Mouse (Mus musculus) spleen, embryonic (tissue): ENCODE measurements around the gene Foxo3.

ENCODE experiments used
- CTCF ChIA-PET: fragments of 350-600 bp; sonication (Branson Sonifier 250); formaldehyde crosslinking; loops from one replicate; lab custom pipeline; 2022; lab: Charles Lee

Gene Foxo3

GRCm38 (mm10) chr10:42231847-42232246 is 44.7 kb downstream of the Foxo3 start:
- CTCF ChIA-PET: no interaction called here

GRCm38 (mm10) chr10:42231100-42231541 is 45.4 kb downstream of the Foxo3 start:
- CTCF ChIA-PET: no interaction called here

- CTCF ChIA-PET: no interaction called here
Measured at GRCm38 (mm10) chr10:42230471-42231099, 46.0 kb downstream of the Foxo3 start.

- CTCF ChIA-PET: interaction anchor here (0.6 kb wide), 1 partner anchor 60 kb away, joined by 4 read pairs; no protein-coding TSS in a partner anchor
Measured at GRCm38 (mm10) chr10:42227751-42228241, 48.8 kb downstream of the Foxo3 start.

GRCm38 (mm10) chr10:42226176-42226575 is 50.4 kb downstream of the Foxo3 start:
- CTCF ChIA-PET: no interaction called here

GRCm38 (mm10) chr10:42225184-42225935 is 51.2 kb downstream of the Foxo3 start:
- CTCF ChIA-PET: no interaction called here

- CTCF ChIA-PET: interaction anchor here (0.6 kb wide), 1 partner anchor 275 kb away, joined by 7 read pairs; no protein-coding TSS in a partner anchor
Measured at GRCm38 (mm10) chr10:42221996-42222395, 54.6 kb downstream of the Foxo3 start.

- CTCF ChIA-PET: interaction anchor here (0.6 kb wide), 2 partner anchors 15 to 276 kb away, joined by 3 to 7 read pairs; no protein-coding TSS in a partner anchor
Measured at GRCm38 (mm10) chr10:42221136-42221891, 55.2 kb downstream of the Foxo3 start.

GRCm38 (mm10) chr10:42220418-42220952 is 56.1 kb downstream of the Foxo3 start:
- CTCF ChIA-PET: interaction anchor here (0.6 kb wide), 1 partner anchor 14 kb away, joined by 3 read pairs; no protein-coding TSS in a partner anchor

GRCm38 (mm10) chr10:42211407-42211806 is 65.1 kb downstream of the Foxo3 start:
- CTCF ChIA-PET: no interaction called here

GRCm38 (mm10) chr10:42210641-42211040 is 65.9 kb downstream of the Foxo3 start:
- CTCF ChIA-PET: no interaction called here

GRCm38 (mm10) chr10:42209809-42210208 is 66.7 kb downstream of the Foxo3 start:
- CTCF ChIA-PET: interaction anchor here (0.6 kb wide), 1 partner anchor 34 kb away, joined by 3 read pairs; no protein-coding TSS in a partner anchor

- CTCF ChIA-PET: no interaction called here
Measured at GRCm38 (mm10) chr10:42207612-42208011, 68.9 kb downstream of the Foxo3 start.

GRCm38 (mm10) chr10:42204768-42205412 is 71.7 kb downstream of the Foxo3 start:
- CTCF ChIA-PET: no interaction called here

- CTCF ChIA-PET: no interaction called here
Measured at GRCm38 (mm10) chr10:42203321-42204155, 73.0 kb downstream of the Foxo3 start.

- CTCF ChIA-PET: no interaction called here
Measured at GRCm38 (mm10) chr10:42202561-42202960, 74.0 kb downstream of the Foxo3 start.

GRCm38 (mm10) chr10:42199472-42199871 is 77.1 kb downstream of the Foxo3 start:
- CTCF ChIA-PET: no interaction called here

GRCm38 (mm10) chr10:42198682-42199081 is 77.9 kb downstream of the Foxo3 start:
- CTCF ChIA-PET: interaction anchor here (0.6 kb wide), 1 partner anchor 1811 kb away, joined by 3 read pairs; no protein-coding TSS in a partner anchor

GRCm38 (mm10) chr10:42194784-42195183 is 81.8 kb downstream of the Foxo3 start:
- CTCF ChIA-PET: interaction anchor here (0.5 to 1.1 kb wide), 2 partner anchors 48 to 309 kb away, joined by 3 to 4 read pairs; no protein-coding TSS in a partner anchor

- CTCF ChIA-PET: interaction anchor here (1.1 kb wide), 1 partner anchor 308 kb away, joined by 3 read pairs; no protein-coding TSS in a partner anchor
Measured at GRCm38 (mm10) chr10:42193981-42194380, 82.6 kb downstream of the Foxo3 start.
